Comparison of ENCODE assay signal across 26 mouse cellular contexts in genomic region chr4:124398354-124398753, GRCm38 (mm10).
DNase-seq lines count a peak whose midpoint lies in the region; ATAC-seq lines count a peak whose summit lies in the region.
"Had no signal": no experiment of that assay in that cellular context is flagged by ENCODE, and none has a peak within 500 bp of the region (broad histone marks: within the 10 kb centered on the region; RNA-seq: fewer than 3 reads in every experiment).

No protein-coding gene starts in this region.

- no peak overlapping the region for H3K27ac ChIP-seq in forebrain, embryonic 11.5 days (ENCODE audit: low read depth, low read length)
- no peak overlapping the region for H3K27ac ChIP-seq in forebrain, embryonic 15.5 days (replicated peaks)
- no peak overlapping the region for H3K27ac ChIP-seq in midbrain, embryonic 11.5 days (ENCODE audit: low read depth, low read length)
- H3K27ac ChIP-seq in midbrain, embryonic 16.5 days (ENCODE audit: low read length): no peak overlapping the region
- H3K27ac ChIP-seq: embryonic facial prominence, embryonic 12.5 days; hindbrain, embryonic 15.5 days; intestine, embryonic 15.5 days; kidney, postnatal 0 days; midbrain, embryonic 15.5 days; neural tube, embryonic 15.5 days had no signal

- peaks cover 6% of the 10 kb centered on the region; the same call in 1 of the 2 replicates for H3K4me1 ChIP-seq in forebrain, embryonic 11.5 days (replicated peaks; ENCODE audit: control insufficient read depth, insufficient read depth, low read length)
- H3K4me1 ChIP-seq in forebrain, embryonic 15.5 days: peaks cover 35% of the 10 kb centered on the region
- peaks cover 7% of the 10 kb centered on the region; the same call in 1 of the 2 replicates for H3K4me1 ChIP-seq in midbrain, embryonic 11.5 days (ENCODE audit: control insufficient read depth, insufficient read depth, low read length)
- H3K4me1 ChIP-seq in midbrain, embryonic 16.5 days (ENCODE audit: control insufficient read depth, insufficient read depth, low read length): peaks cover 9% of the 10 kb centered on the region
- H3K4me1 ChIP-seq: megakaryocyte, embryonic 14.5 days had no signal

- H3K9ac ChIP-seq in forebrain, embryonic 11.5 days (ENCODE audit: low read length): no peak overlapping the region
- no peak overlapping the region for H3K9ac ChIP-seq in forebrain, embryonic 15.5 days (replicated peaks)
- H3K9ac ChIP-seq in midbrain, embryonic 11.5 days (ENCODE audit: low read length): no peak overlapping the region
- H3K9ac ChIP-seq in midbrain, embryonic 16.5 days (ENCODE audit: low read depth, low read length): no peak overlapping the region
- H3K9ac ChIP-seq: embryonic facial prominence, embryonic 12.5 days; hindbrain, embryonic 15.5 days; intestine, embryonic 15.5 days; midbrain, embryonic 15.5 days; neural tube, embryonic 15.5 days had no signal

- no peak for ATAC-seq in forebrain, embryonic 11.5 days (replicated peaks; ENCODE audit: low FRiP score)
- no peak for ATAC-seq in forebrain, embryonic 15.5 days (replicated peaks)
- no peak for ATAC-seq in midbrain, embryonic 11.5 days (ENCODE audit: low FRiP score)
- no peak for ATAC-seq in midbrain, embryonic 16.5 days
- ATAC-seq: forebrain, embryonic 16.5 days; intestine, embryonic 15.5 days; midbrain, embryonic 15.5 days had no signal

- DNase-seq in forebrain, embryonic 11.5 days (ENCODE audit: low spot score): peak; percentile 30
- DNase-seq in midbrain, embryonic 11.5 days (ENCODE audit: low spot score, missing footprints): peak; percentile 72
- DNase-seq in left cerebral cortex, postnatal 25 days (ENCODE audit: low spot score in 2 of 2): peak; percentile 66 to 89
- peak; percentile 69 for DNase-seq in telencephalon, adult 2 months (ENCODE audit: low read depth, low spot score)
- DNase-seq in heart, postnatal 14 days: no peak
- no peak for DNase-seq in retina, embryonic 14.5 days (ENCODE audit: low spot score)
- DNase-seq: cerebellum, adult 9-11 months; gastrocnemius, postnatal 10 days; heart, adult 18-20 months; heart, postnatal 4 days; lung, adult 18-20 months; lung, postnatal 14 days; thymus, adult 18-20 months; thymus, postnatal 4 days had no signal

- 27% methylated on average over 9 of the region's 9 CpGs for WGBS in forebrain, embryonic 11.5 days
- WGBS in forebrain, embryonic 15.5 days: 40% methylated on average over 9 of the region's 9 CpGs
- 24% methylated on average over 9 of the region's 9 CpGs for WGBS in midbrain, embryonic 11.5 days
- 23% methylated on average over 9 of the region's 9 CpGs for WGBS in midbrain, embryonic 16.5 days

- H3K4me2 ChIP-seq in forebrain, embryonic 11.5 days (ENCODE audit: low read depth, low read length, severe bottlenecking): no peak overlapping the region
- H3K4me2 ChIP-seq in forebrain, embryonic 15.5 days (replicated peaks): no peak overlapping the region
- H3K4me2 ChIP-seq in midbrain, embryonic 11.5 days: no peak overlapping the region
- no peak overlapping the region for H3K4me2 ChIP-seq in midbrain, embryonic 16.5 days (ENCODE audit: low read length)
- H3K4me2 ChIP-seq: embryonic facial prominence, embryonic 12.5 days; hindbrain, embryonic 15.5 days; intestine, embryonic 15.5 days; liver, embryonic 11.5 days; midbrain, embryonic 15.5 days; neural tube, embryonic 15.5 days had no signal

- no peaks in the 10 kb centered on the region for H3K9me3 ChIP-seq in forebrain, embryonic 11.5 days (ENCODE audit: control insufficient read depth, low read length)
- H3K9me3 ChIP-seq in forebrain, embryonic 15.5 days: no peaks in the 10 kb centered on the region
- H3K9me3 ChIP-seq in midbrain, embryonic 11.5 days (ENCODE audit: control insufficient read depth, low read length): no peaks in the 10 kb centered on the region
- H3K9me3 ChIP-seq in midbrain, embryonic 16.5 days (replicated peaks; ENCODE audit: control insufficient read depth, low read length, poor library complexity, severe bottlenecking): no peaks in the 10 kb centered on the region
- H3K9me3 ChIP-seq: embryonic facial prominence, embryonic 12.5 days; hindbrain, embryonic 15.5 days; intestine, embryonic 15.5 days; megakaryocyte, embryonic 14.5 days; midbrain, embryonic 15.5 days; neural tube, embryonic 15.5 days had no signal

- H3K27me3 ChIP-seq in forebrain, embryonic 11.5 days (ENCODE audit: control insufficient read depth, insufficient read depth, low read length): peaks cover 12% of the 10 kb centered on the region
- H3K27me3 ChIP-seq in forebrain, embryonic 15.5 days: peaks cover 12% of the 10 kb centered on the region
- H3K27me3 ChIP-seq in midbrain, embryonic 11.5 days (ENCODE audit: control insufficient read depth, insufficient read depth, low read length): no peaks in the 10 kb centered on the region; the same call in 1 of the 2 replicates
- no peaks in the 10 kb centered on the region for H3K27me3 ChIP-seq in midbrain, embryonic 16.5 days (ENCODE audit: control insufficient read depth, insufficient read depth, low read depth, low read length)
- H3K27me3 ChIP-seq: intestine, embryonic 15.5 days; midbrain, embryonic 15.5 days had no signal

- intact Hi-C loops in left cerebral cortex, postnatal 25 days (cut with DNase I): loop anchor here (5.0 to 10.0 kb wide), 4 partner anchors 171 to 444 kb away; no protein-coding TSS in a partner anchor
- intact Hi-C loops in heart, postnatal 14 days (cut with DNase I): no loop called here

- H3K36me3 ChIP-seq in forebrain, embryonic 11.5 days (ENCODE audit: control insufficient read depth, insufficient read depth, low read length): no peaks in the 10 kb centered on the region
- H3K36me3 ChIP-seq in forebrain, embryonic 15.5 days: no peaks in the 10 kb centered on the region
- no peaks in the 10 kb centered on the region for H3K36me3 ChIP-seq in midbrain, embryonic 11.5 days (ENCODE audit: control insufficient read depth, insufficient read depth, low read length)
- no peaks in the 10 kb centered on the region for H3K36me3 ChIP-seq in midbrain, embryonic 16.5 days (ENCODE audit: control insufficient read depth, insufficient read depth, low read length)
- H3K36me3 ChIP-seq: embryonic facial prominence, embryonic 12.5 days; hindbrain, embryonic 15.5 days; intestine, embryonic 15.5 days; midbrain, embryonic 15.5 days; neural tube, embryonic 15.5 days had no signal

- H3K4me3 ChIP-seq in forebrain, embryonic 11.5 days (ENCODE audit: low read depth, low read length): no peak overlapping the region
- H3K4me3 ChIP-seq in forebrain, embryonic 15.5 days: no peak overlapping the region
- H3K4me3 ChIP-seq in midbrain, embryonic 11.5 days (ENCODE audit: low read depth, low read length): no peak overlapping the region
- no peak overlapping the region for H3K4me3 ChIP-seq in midbrain, embryonic 16.5 days (ENCODE audit: low read depth, low read length)
- H3K4me3 ChIP-seq: embryonic facial prominence, embryonic 12.5 days; erythroblast, embryonic 14.5 days; hindbrain, embryonic 15.5 days; intestine, embryonic 15.5 days; megakaryocyte, embryonic 14.5 days; midbrain, embryonic 15.5 days; neural tube, embryonic 15.5 days had no signal

Comparison
In these comparisons a context has a peak if more than half of its experiments do, and no peak if none do; other contexts are left out.
1. DNase-seq: peak in forebrain, embryonic 11.5 days (single experiment), midbrain, embryonic 11.5 days (single experiment), left cerebral cortex, postnatal 25 days (2 of 2) and telencephalon, adult 2 months (single experiment); none in heart, postnatal 14 days (0 of 2) and retina, embryonic 14.5 days (single experiment).